Mouse (Mus musculus) neural tube, embryonic 13.5 days (tissue): ENCODE measurements around the gene Ado. TPM values are rescaled to one million over a fixed set of nuclear protein-coding genes. Genes with fewer than 3 reads are reported as not detected.

Experiments used
- ATAC-seq: fragments of 200-750 bp; cut with Nextera tagmentation; 2 replicates; pipeline ENCODE4 v1.8.0; 2017; ENCODE audit warnings: low read depth, mild to moderate bottlenecking, moderate TSS enrichment, moderate library complexity
- H3K27ac ChIP-seq: fragments of 300-500 bp; sonication (generic); replicated peaks from 2 replicates; pipeline ENCODE4 v1.5.1; 2015; ENCODE audit warnings: moderate library complexity, mild to moderate bottlenecking, inconsistent platforms
- H3K27me3 ChIP-seq: fragments of 300-500 bp; sonication (generic); 2 replicates; pipeline ENCODE4 v1.6.1; 2015; ENCODE audit warnings: mild to moderate bottlenecking, inconsistent platforms
- H3K36me3 ChIP-seq: fragments of 300-500 bp; sonication (generic); 2 replicates; pipeline ENCODE4 v1.6.1; 2015; ENCODE audit warnings: mild to moderate bottlenecking, inconsistent platforms
- H3K4me1 ChIP-seq: fragments of 300-500 bp; sonication (generic); replicated peaks from 2 replicates; pipeline ENCODE4 v1.6.1; 2015; ENCODE audit warnings: inconsistent platforms
- H3K4me2 ChIP-seq: fragments of 300-500 bp; sonication (generic); 2 replicates; pipeline ENCODE4 v1.6.1; 2015; ENCODE audit warnings: inconsistent platforms, mild to moderate bottlenecking, moderate library complexity
- H3K4me3 ChIP-seq: fragments of 300-500 bp; sonication (generic); 2 replicates; pipeline ENCODE4 v1.5.1; 2015; ENCODE audit warnings: mild to moderate bottlenecking, inconsistent platforms
- H3K9ac ChIP-seq: fragments of 300-500 bp; sonication (generic); 2 replicates; pipeline ENCODE4 v1.6.1; 2015; ENCODE audit warnings: moderate library complexity, mild to moderate bottlenecking, inconsistent platforms
- H3K9me3 ChIP-seq: fragments of 300-500 bp; sonication (generic); 2 replicates; pipeline ENCODE4 v1.6.1; 2016; ENCODE audit warnings: inconsistent platforms
- WGBS: fragments of 180-500 bp; shearing (Covaris S2); methylation state at CpG from one replicate; pipeline ENCODE4 v1.1.7; 2015; 5-methylcytosine and 5-hydroxymethylcytosine counted together
- polyA plus RNA-seq: library from polyadenylated mRNA; unstranded; fragments of >200 nt; fragmentation: Nextera tagmentation; extraction: Ambion mirVana; gene quantifications from 2 replicates; pipeline ENCODE4 v1.2.1, GENCODE M21; 2015

The Ado gene
- polyA plus RNA-seq, 1 experiment from 2014 or later: 92.6 TPM

GRCm38 (mm10) chr10:67497144-67497892, 51.4 kb downstream of the Ado start:
- no peaks in the 10 kb centered on the region for H3K36me3 ChIP-seq
- WGBS: 94% methylated on average over 15 of the region's 15 CpGs
- H3K4me2 ChIP-seq: no peak overlapping the region
- no peak for ATAC-seq
- no peak overlapping the region for H3K9ac ChIP-seq
- no peak overlapping the region for H3K27ac ChIP-seq
- H3K9me3 ChIP-seq: no peaks in the 10 kb centered on the region
- H3K27me3 ChIP-seq: no peaks in the 10 kb centered on the region
- H3K4me1 ChIP-seq: no peaks in the 10 kb centered on the region
- no peak overlapping the region for H3K4me3 ChIP-seq

Other genes starting within 250 kb of the Ado start
- gene Egr2, start 13.5 kb downstream of the Ado start, polyA plus RNA-seq: 1.3 and 1.4 TPM in 2 replicates